Mouse (Mus musculus) liver, adult 2 months (tissue): ENCODE data around the gene Elovl7.

ENCODE experiments used
- CTCF ChIP-seq: fragments of 200-500 bp; IDR thresholded peaks from 2 replicates; pipeline ENCODE4 v1.5.1; 2011; ENCODE audit warnings: low read depth, low read length, control low read depth
- POLR2A ChIP-seq: fragments of 200-500 bp; IDR thresholded peaks from 2 replicates; pipeline ENCODE4 v1.6.1; 2011; ENCODE audit warnings: low read length, control low read depth; ENCODE audit not compliant: insufficient read depth; ENCODE audit errors: extremely low read depth

DNA sequence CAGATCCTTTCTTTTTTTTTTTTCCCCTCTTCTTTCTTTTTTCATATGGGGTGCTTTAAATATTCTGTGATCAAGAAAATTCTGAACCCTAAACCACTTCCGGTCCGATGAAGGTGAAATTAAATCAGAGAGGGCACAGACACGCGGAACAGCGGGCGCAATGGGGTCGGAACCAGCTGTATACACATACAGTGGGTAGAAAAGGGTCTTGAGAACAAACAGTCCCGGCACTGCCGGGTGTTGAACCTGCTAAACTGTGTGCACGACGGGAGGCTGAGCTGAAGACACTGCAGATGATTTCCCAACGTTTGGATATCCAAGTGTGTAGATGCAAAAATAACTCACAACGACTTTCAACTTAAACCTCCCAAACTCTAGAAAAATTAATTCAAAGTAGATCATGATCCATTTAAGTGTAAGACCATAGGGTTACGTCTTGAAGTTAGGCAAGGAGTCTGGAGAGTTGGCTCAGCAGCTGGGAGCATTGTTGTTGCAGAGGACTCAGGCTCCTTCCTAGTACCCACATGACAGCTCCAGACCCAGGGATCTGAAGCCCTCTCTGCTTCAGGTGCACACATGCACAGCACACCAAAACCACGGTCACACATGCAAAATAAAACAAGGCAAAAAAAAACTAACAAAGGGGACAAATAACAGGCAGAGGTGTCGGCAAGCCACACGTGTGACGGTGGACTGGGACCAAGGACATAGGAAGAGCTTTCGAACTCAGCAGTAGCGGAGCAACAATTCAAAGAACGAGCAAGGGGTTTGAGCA is 114.4 kb downstream of the Elovl7 start:
- TF ChIP-seq POLR2A, result no peak
- TF ChIP-seq CTCF, result no peak
